ENCODE assay signal across 26 mouse cellular contexts in the genomic region with DNA sequence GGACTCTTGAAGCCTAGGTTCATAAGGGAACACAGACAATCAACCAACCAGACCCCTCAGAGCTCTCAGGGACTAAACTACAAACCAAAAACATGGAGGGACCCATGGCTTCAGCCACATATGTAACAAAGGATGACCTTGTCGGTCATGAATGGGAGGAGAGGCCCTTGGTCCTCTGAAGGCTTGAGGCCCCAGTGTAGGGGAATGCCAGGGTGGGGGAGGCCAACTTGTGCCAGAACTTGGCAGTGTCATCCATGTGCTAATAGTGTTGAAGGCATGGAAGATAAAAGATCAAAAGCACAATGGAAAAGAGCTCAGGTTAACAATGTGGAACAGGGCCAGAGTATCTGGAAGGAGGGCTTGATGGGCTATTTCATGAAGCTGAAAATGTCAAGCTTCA. TPM values are rescaled to one million over a fixed set of nuclear protein-coding genes. Genes with fewer than 3 reads are reported as not detected.
DNase-seq lines count a peak whose midpoint lies in the region; ATAC-seq and TF ChIP-seq lines count a peak whose summit lies in the region.
"Had no signal": no experiment of that assay in that cellular context is flagged by ENCODE, and none has a peak within 500 bp of the region (broad histone marks: within the 10 kb centered on the region; RNA-seq: fewer than 3 reads in every experiment).

No protein-coding gene starts in this region.

- H3K27me3 ChIP-seq in heart, embryonic 10.5 days (ENCODE audit: insufficient read depth, poor library complexity, severe bottlenecking), result no peaks in the 10 kb centered on the region
- no peaks in the 10 kb centered on the region for H3K27me3 ChIP-seq in heart, embryonic 16.5 days (ENCODE audit: control insufficient read depth, insufficient read depth, low read length)
- H3K27me3 ChIP-seq in kidney, adult 2 months (replicated peaks; ENCODE audit: control insufficient read depth, insufficient read depth, low read length), result no peaks in the 10 kb centered on the region
- H3K27me3 ChIP-seq in kidney, embryonic 16.5 days (ENCODE audit: insufficient read depth, low read length), result no peaks in the 10 kb centered on the region
- H3K27me3 ChIP-seq: forebrain, embryonic 13.5 days had no signal

- H3K4me2 ChIP-seq in heart, embryonic 16.5 days (ENCODE audit: low read depth, low read length), result no peak overlapping the region
- no peak overlapping the region for H3K4me2 ChIP-seq in kidney, embryonic 16.5 days (replicated peaks; ENCODE audit: low read depth, low read length)
- H3K4me2 ChIP-seq: forebrain, embryonic 13.5 days; hindbrain, embryonic 14.5 days had no signal

- no peak overlapping the region for H3K9ac ChIP-seq in heart, embryonic 16.5 days (ENCODE audit: low read length)
- H3K9ac ChIP-seq in kidney, embryonic 16.5 days (replicated peaks; ENCODE audit: low read length), result no peak overlapping the region
- H3K9ac ChIP-seq: forebrain, embryonic 13.5 days; hindbrain, embryonic 14.5 days had no signal

- DNase-seq in heart, adult 11 months, result peak; percentile 68
- no peak for DNase-seq in heart, embryonic 10.5 days (ENCODE audit: low spot score)
- DNase-seq in heart, adult 9 months (ENCODE audit: low spot score in 2 of 2), result no peak
- DNase-seq in kidney, adult 2 months, result no peak
- no peak for DNase-seq in kidney, adult 9 months
- no peak for DNase-seq in kidney, adult 18-20 months
- DNase-seq: adrenal gland, postnatal 10 days; adrenal gland, postnatal 36 days; cerebellum, adult 18-20 months; cerebellum, adult 9-10 months; cerebellum, postnatal 14 days; gastrocnemius, postnatal 10 days; gastrocnemius, postnatal 36 days had no signal

- H3K4me1 ChIP-seq in heart, embryonic 10.5 days, result no peaks in the 10 kb centered on the region
- peaks cover 3% of the 10 kb centered on the region; the same call in 1 of the 2 replicates for H3K4me1 ChIP-seq in heart, embryonic 16.5 days (ENCODE audit: control insufficient read depth, insufficient read depth, low read length)
- peaks cover 10% of the 10 kb centered on the region; the same call in 1 of the 2 replicates for H3K4me1 ChIP-seq in kidney, adult 2 months (ENCODE audit: control insufficient read depth, insufficient read depth, low read length)
- H3K4me1 ChIP-seq in kidney, embryonic 16.5 days (ENCODE audit: insufficient read depth, low read length), result 0 out of 2 replicates have a peak, but pooled peaks cover 10% of the 10 kb centered on the region
- H3K4me1 ChIP-seq: forebrain, embryonic 10.5 days; forebrain, embryonic 13.5 days had no signal

- no peak overlapping the region for H3K27ac ChIP-seq in heart, embryonic 10.5 days
- peak overlapping the region; percentile 39 for H3K27ac ChIP-seq in heart, embryonic 16.5 days (ENCODE audit: low read length)
- peak overlapping the region; percentile 88 for H3K27ac ChIP-seq in kidney, adult 2 months (ENCODE audit: insufficient read depth, low read depth, low read length)
- H3K27ac ChIP-seq in kidney, embryonic 16.5 days (ENCODE audit: low read length), result peak overlapping the region; percentile 61; the same call in 1 of the 2 replicates
- H3K27ac ChIP-seq: forebrain, embryonic 10.5 days; forebrain, embryonic 13.5 days; hindbrain, embryonic 14.5 days; hindbrain, postnatal 0 days had no signal

- no peaks in the 10 kb centered on the region for H3K9me3 ChIP-seq in heart, embryonic 10.5 days
- no peaks in the 10 kb centered on the region for H3K9me3 ChIP-seq in heart, embryonic 16.5 days (replicated peaks; ENCODE audit: control insufficient read depth, low read length)
- no peaks in the 10 kb centered on the region for H3K9me3 ChIP-seq in kidney, embryonic 16.5 days (ENCODE audit: low read length)
- H3K9me3 ChIP-seq: forebrain, embryonic 10.5 days; forebrain, embryonic 13.5 days had no signal

- ATAC-seq in heart, embryonic 16.5 days (replicated peaks; ENCODE audit: extremely low read depth, insufficient read depth, low FRiP score), result peak; percentile 65
- 0 out of 2 replicates have a peak, but pooled peaks have one; percentile 54 for ATAC-seq in kidney, embryonic 16.5 days (ENCODE audit: low FRiP score, low TSS enrichment)
- ATAC-seq: forebrain, embryonic 13.5 days; forebrain, embryonic 16.5 days; hindbrain, postnatal 0 days; inflammation-experienced regulatory T-cells, adult 6 months; intestine, embryonic 16.5 days had no signal

- no peak overlapping the region for H3K4me3 ChIP-seq in heart, embryonic 10.5 days
- H3K4me3 ChIP-seq in heart, embryonic 16.5 days (ENCODE audit: low read length), result no peak overlapping the region
- H3K4me3 ChIP-seq in kidney, adult 2 months (ENCODE audit: insufficient read depth, low read depth, low read length), result no peak overlapping the region
- H3K4me3 ChIP-seq in kidney, embryonic 16.5 days (ENCODE audit: low read length), result no peak overlapping the region
- H3K4me3 ChIP-seq: forebrain, embryonic 10.5 days; forebrain, embryonic 13.5 days had no signal

- 67% methylated on average over 1 of the region's 1 CpGs for WGBS in heart, embryonic 10.5 days
- WGBS in heart, embryonic 16.5 days, result 34% methylated on average over 1 of the region's 1 CpGs
- WGBS in kidney, adult 2 months, result 49% methylated on average over 1 of the region's 1 CpGs
- WGBS in kidney, embryonic 16.5 days, result 45% methylated on average over 1 of the region's 1 CpGs

- no peaks in the 10 kb centered on the region for H3K36me3 ChIP-seq in heart, embryonic 10.5 days
- H3K36me3 ChIP-seq in heart, embryonic 16.5 days (ENCODE audit: control insufficient read depth, insufficient read depth), result no peaks in the 10 kb centered on the region; the same call in 1 of the 2 replicates
- H3K36me3 ChIP-seq in kidney, adult 2 months (ENCODE audit: control insufficient read depth, insufficient read depth, low read length), result peaks cover 20% of the 10 kb centered on the region
- no peaks in the 10 kb centered on the region for H3K36me3 ChIP-seq in kidney, embryonic 16.5 days (ENCODE audit: insufficient read depth, low read length)
- H3K36me3 ChIP-seq: forebrain, embryonic 10.5 days had no signal

- TF ChIP-seq POLR2A in kidney, adult 2 months (IDR thresholded peaks at IDR 0.05; ENCODE audit: low read depth, low read length), result no peak

- no peak for TF ChIP-seq CTCF in kidney, adult 2 months (conservative IDR thresholded peaks at IDR 0.05; ENCODE audit: insufficient read depth, insufficient read length, low read depth, low read length)

RNA-seq across cellular contexts. Expression of gene 1700057G04Rik, which starts 10.9 kb away (rescaled TPM):
- polyA plus RNA-seq in heart, embryonic 10.5 days (2016; fragmentation: Nextera tagmentation; extraction: Ambion mirVana), result not detected in 2 replicates
- polyA plus RNA-seq in heart, embryonic 16.5 days (2015; fragmentation: Nextera tagmentation; extraction: Ambion mirVana), result not detected in 2 replicates
- polyA plus RNA-seq in kidney, adult 2 months (2012; rRNA removed), result not detected in 2 replicates
- not detected in 2 replicates for polyA plus RNA-seq in kidney, embryonic 16.5 days (2015; fragmentation: Nextera tagmentation; extraction: Ambion mirVana)
- polyA plus RNA-seq: embryonic facial prominence, embryonic 11.5 days; embryonic facial prominence, embryonic 14.5 days; forebrain, embryonic 10.5 days; forebrain, embryonic 13.5 days; forebrain, embryonic 16.5 days; heart, embryonic 14.5 days; hindbrain, embryonic 11.5 days; hindbrain, embryonic 14.5 days; hindbrain, postnatal 0 days; intestine, embryonic 16.5 days had no signal

RNA-seq across cellular contexts. Expression of gene Plscr2, which starts 22.9 kb away (rescaled TPM):
- 0.85 and 2.6 TPM in 2 replicates for polyA plus RNA-seq in heart, embryonic 10.5 days (2016; fragmentation: Nextera tagmentation; extraction: Ambion mirVana)
- 9.3 and 11.3 TPM in 2 replicates for polyA plus RNA-seq in heart, embryonic 16.5 days (2015; fragmentation: Nextera tagmentation; extraction: Ambion mirVana)
- polyA plus RNA-seq in kidney, adult 2 months (2012; rRNA removed), result 193 and 201 TPM in 2 replicates
- 42.7 and 47.8 TPM in 2 replicates for polyA plus RNA-seq in kidney, embryonic 16.5 days (2015; fragmentation: Nextera tagmentation; extraction: Ambion mirVana)
- polyA plus RNA-seq: inflammation-experienced regulatory T-cells, adult 6 months had no signal

RNA-seq across cellular contexts. Expression of gene Plscr1, which starts 48.7 kb away (rescaled TPM):
- polyA plus RNA-seq in heart, embryonic 10.5 days (2016; fragmentation: Nextera tagmentation; extraction: Ambion mirVana), result 37.8 and 38.7 TPM in 2 replicates
- 25.3 and 26.1 TPM in 2 replicates for polyA plus RNA-seq in heart, embryonic 16.5 days (2015; fragmentation: Nextera tagmentation; extraction: Ambion mirVana)
- 21.7 and 26.1 TPM in 2 replicates for polyA plus RNA-seq in kidney, adult 2 months (2012; rRNA removed)
- polyA plus RNA-seq in kidney, embryonic 16.5 days (2015; fragmentation: Nextera tagmentation; extraction: Ambion mirVana), result 82.2 and 82.5 TPM in 2 replicates
